Mouse (Mus musculus) heart, postnatal 36 days (tissue): ENCODE data around the gene Ddr2. TPM values are rescaled to one million over a fixed set of nuclear protein-coding genes. Genes with fewer than 3 reads are reported as not detected.
A peak's percentile ranks its signal among the peaks of the same experiment; 100 is the strongest.

Experiments
- DNase-seq, 2 experiments: peaks; one replicate each; pipeline ENCODE4 v3.0.0; 2021 to 2022
- intact Hi-C: fragments of 180-260 bp; cut with DNase I; formaldehyde crosslinking; loops from one replicate; pipeline ENCODE4 v1.15.1; 2025
- total RNA-seq, 2 experiments: library from RNA; stranded (reverse); gene quantifications; 2 replicates each; pipeline ENCODE4 v1.2.3; 2021

The Ddr2 gene
- total RNA-seq, 2 experiments from 2014 or later, result 21.0 to 24.2 TPM

- intact Hi-C loops, result no loop called here
- DNase-seq, result no peak
These were observed 157.5 kb downstream of the Ddr2 start for GRCm38 (mm10) chr1:169953106-169953505.

GRCm38 (mm10) chr1:169952636-169953035 is 157.9 kb downstream of the Ddr2 start:
- intact Hi-C loops, result no loop called here
- no peak for DNase-seq

- intact Hi-C loops, result no loop called here
These were observed 159.0 kb downstream of the Ddr2 start for GRCm38 (mm10) chr1:169951561-169951960.

GRCm38 (mm10) chr1:169950651-169951050 is 159.9 kb downstream of the Ddr2 start:
- intact Hi-C loops, result no loop called here
- no peak for DNase-seq

More at GRCm38 (mm10) chr1:169951561-169951960, 159.0 kb downstream of the Ddr2 start:
- no peak for DNase-seq

GRCm38 (mm10) chr1:169949981-169950380 is 160.6 kb downstream of the Ddr2 start:
- intact Hi-C loops, result no loop called here
- DNase-seq, result no peak

- intact Hi-C loops, result no loop called here
These were observed 161.7 kb downstream of the Ddr2 start for GRCm38 (mm10) chr1:169948866-169949265.

GRCm38 (mm10) chr1:169948280-169948679 is 162.3 kb downstream of the Ddr2 start:
- intact Hi-C loops, result no loop called here
- no peak for DNase-seq

More at GRCm38 (mm10) chr1:169948866-169949265, 161.7 kb downstream of the Ddr2 start:
- no peak for DNase-seq

GRCm38 (mm10) chr1:169947654-169948053 is 162.9 kb downstream of the Ddr2 start:
- intact Hi-C loops, result no loop called here
- DNase-seq, result no peak

GRCm38 (mm10) chr1:169946004-169946403 is 164.6 kb downstream of the Ddr2 start:
- intact Hi-C loops, result no loop called here
- no peak for DNase-seq

GRCm38 (mm10) chr1:169939345-169939744 is 171.2 kb downstream of the Ddr2 start:
- DNase-seq, result peak in 1 of 2 experiments; percentile 41
- intact Hi-C loops, result loop anchor here (1.0 kb wide), 1 partner anchor 197 kb away; no protein-coding TSS in a partner anchor

- DNase-seq, result peak; percentile 39 to 58
- intact Hi-C loops, result loop anchor here (1.0 kb wide), 1 partner anchor 402 kb away; no protein-coding TSS in a partner anchor
These were observed 176.4 kb downstream of the Ddr2 start for GRCm38 (mm10) chr1:169934005-169934725.

- intact Hi-C loops, result no loop called here
These were observed 178.3 kb downstream of the Ddr2 start for GRCm38 (mm10) chr1:169932122-169932746.

GRCm38 (mm10) chr1:169931698-169932097 is 178.9 kb downstream of the Ddr2 start:
- intact Hi-C loops, result no loop called here
- no peak for DNase-seq

More at GRCm38 (mm10) chr1:169932122-169932746, 178.3 kb downstream of the Ddr2 start:
- no peak for DNase-seq

- peak; percentile 41 to 49 for DNase-seq
- intact Hi-C loops, result no loop called here
These were observed 182.0 kb downstream of the Ddr2 start, which contains the start of gene Ccdc190 for GRCm38 (mm10) chr1:169928454-169928971. Gene Ccdc190, plus strand, starts transcription at chr1:169928648.

GRCm38 (mm10) chr1:169927753-169928369 is 182.7 kb downstream of the Ddr2 start:
- DNase-seq, result no peak
- intact Hi-C loops, result no loop called here

GRCm38 (mm10) chr1:169924567-169924966 is 186.0 kb downstream of the Ddr2 start:
- intact Hi-C loops, result loop anchor here (5.0 kb wide), 1 partner anchor 213 kb away; no protein-coding TSS in a partner anchor
- no peak for DNase-seq

Other genes with a start within 250 kb of the Ddr2 start
- gene Ccdc190, start 182.1 kb downstream of the Ddr2 start, total RNA-seq, result not detected
- gene Hsd17b7, start 141.5 kb downstream of the Ddr2 start, total RNA-seq, result 10 to 100 TPM; 14.2 to 15.3 TPM
- 10 to 100 TPM; 52.6 to 65.2 TPM for gene Uap1, start 64.2 kb upstream of the Ddr2 start, total RNA-seq
- gene Uhmk1, start 104.6 kb upstream of the Ddr2 start, total RNA-seq, result 10 to 100 TPM; 18.1 to 19.2 TPM
- gene Sh2d1b2, start 122.0 kb upstream of the Ddr2 start, total RNA-seq, result not detected
- under 1 TPM in 1 of 2 experiments, not detected in 1; 0.11 TPM for gene Sh2d1b1, start 166.6 kb upstream of the Ddr2 start, total RNA-seq
- gene Gm7694, start 195.6 kb upstream of the Ddr2 start, total RNA-seq, result 10 to 100 TPM; 10.2 to 11.9 TPM
- gene Spata46, start 198.0 kb upstream of the Ddr2 start, total RNA-seq, result not detected